Mouse (Mus musculus) hindbrain, postnatal 0 days (tissue): ENCODE data around the gene Krt73. TPM values are rescaled to one million over a fixed set of nuclear protein-coding genes. Genes with fewer than 3 reads are reported as not detected.

Experiments used
- ATAC-seq: fragments of 200-750 bp; cut with Nextera tagmentation; 2 replicates; pipeline ENCODE4 v1.8.0; 2017; ENCODE audit warnings: mild to moderate bottlenecking, moderate TSS enrichment, moderate library complexity
- DNase-seq: peaks from one replicate; pipeline ENCODE4 v3.0.0-alpha.2; 2015; ENCODE audit warnings: low spot score
- H3K27ac ChIP-seq: fragments of 300-500 bp; sonication (generic); 2 replicates; pipeline ENCODE4 v1.5.1; 2014; ENCODE audit warnings: mild to moderate bottlenecking
- H3K27me3 ChIP-seq: fragments of 300-500 bp; sonication (generic); 2 replicates; pipeline ENCODE4 v1.6.1; 2014; ENCODE audit warnings: low read length, mixed read lengths; ENCODE audit not compliant: insufficient read depth
- H3K36me3 ChIP-seq: fragments of 300-500 bp; sonication (generic); 2 replicates; pipeline ENCODE4 v1.6.1; 2014; ENCODE audit warnings: low read length, mixed read lengths; ENCODE audit not compliant: insufficient read depth
- H3K4me1 ChIP-seq: fragments of 300-500 bp; sonication (generic); 2 replicates; pipeline ENCODE4 v1.6.1; 2014; ENCODE audit warnings: antibody characterized with exemption, low read length, mixed read lengths; ENCODE audit not compliant: insufficient read depth
- H3K4me2 ChIP-seq: fragments of 300-500 bp; sonication (generic); 2 replicates; pipeline ENCODE4 v1.6.1; 2014; ENCODE audit warnings: low read depth, mild to moderate bottlenecking, low read length, moderate library complexity, mixed read lengths
- H3K4me3 ChIP-seq: fragments of 300-500 bp; sonication (generic); 2 replicates; pipeline ENCODE4 v1.5.1; 2014; ENCODE audit warnings: low read length
- H3K9ac ChIP-seq: fragments of 300-500 bp; sonication (generic); replicated peaks from 2 replicates; pipeline ENCODE4 v1.6.1; 2014; ENCODE audit warnings: mild to moderate bottlenecking, low read length, moderate library complexity, mixed read lengths
- H3K9me3 ChIP-seq: fragments of 300-500 bp; sonication (generic); 2 replicates; pipeline ENCODE4 v1.6.1; 2016; ENCODE audit warnings: low read length, mixed read lengths
- CTCF ChIP-seq: IDR thresholded peaks from 2 replicates; pipeline ENCODE4 v1.5.1; 2016; ENCODE audit warnings: antibody characterized with exemption, control low read depth, low read depth
- WGBS: fragments of 180-500 bp; shearing (Covaris S2); extraction: QIAGEN DNeasy Blood & Tissue Kit; methylation state at CpG from one replicate; pipeline ENCODE4 v1.1.7; 2014; 5-methylcytosine and 5-hydroxymethylcytosine counted together
- polyA plus RNA-seq: library from polyadenylated mRNA; unstranded; fragments of >200 nt; fragmentation: Nextera tagmentation; extraction: Ambion mirVana; gene quantifications from 2 replicates; pipeline ENCODE4 v1.2.1, GENCODE M21; 2015
- total RNA-seq: library from RNA; depleted of rRNA; stranded (reverse); fragments of >200 nt; gene quantifications from 2 replicates; pipeline ENCODE4 v1.2.3, GENCODE M21; 2014; rRNA removed

Gene Krt73
- total and polyA plus RNA-seq, 2 experiments from 2014 or later, result 1.7 to 2.4 TPM

DNA sequence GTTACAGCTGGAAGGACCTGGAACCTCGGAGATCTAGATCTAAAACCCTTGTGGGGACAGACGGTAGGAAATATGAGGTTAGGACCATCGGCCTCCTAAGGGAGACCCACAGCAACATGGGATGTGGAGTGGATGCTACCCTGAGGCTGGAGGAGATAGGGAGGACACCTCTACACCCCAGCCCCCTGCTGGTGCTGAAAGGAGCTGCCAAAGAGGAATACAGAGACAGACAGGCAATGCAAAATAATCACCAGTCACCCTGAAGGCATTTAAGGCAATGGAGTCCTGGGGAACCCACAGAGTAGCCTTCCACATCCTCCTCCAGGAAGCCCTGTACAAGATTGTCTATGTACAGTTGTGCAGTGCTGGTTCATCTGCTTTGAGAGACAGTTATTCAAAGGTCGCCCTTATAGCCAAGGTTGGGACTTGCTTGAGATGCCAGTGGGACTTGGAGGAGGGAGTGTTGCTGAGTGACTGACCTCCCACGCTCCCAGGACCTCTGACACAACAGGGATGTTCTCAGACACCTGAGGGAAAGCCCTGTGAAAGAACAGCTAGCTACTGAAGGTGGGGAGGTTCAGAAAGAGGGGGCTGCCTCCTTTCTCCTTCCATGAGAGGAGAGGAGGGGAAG, 30.0 kb downstream of the Krt73 start:
- WGBS, result 62% methylated on average over 5 of the region's 5 CpGs
- DNase-seq (peak; percentile 40), ATAC-seq (peak; percentile 18; the same call in 1 of the 2 replicates)
- peak; percentile 58 for TF ChIP-seq CTCF
- H3K9ac ChIP-seq, result no peak overlapping the region
- no peaks in the 10 kb centered on the region for H3K36me3 ChIP-seq
- H3K27ac ChIP-seq, result no peak overlapping the region
- no peaks in the 10 kb centered on the region for H3K4me1 ChIP-seq
- no peaks in the 10 kb centered on the region for H3K27me3 ChIP-seq
- H3K4me3 ChIP-seq, result no peak overlapping the region
- H3K9me3 ChIP-seq, result no peaks in the 10 kb centered on the region
- no peak overlapping the region for H3K4me2 ChIP-seq

DNA sequence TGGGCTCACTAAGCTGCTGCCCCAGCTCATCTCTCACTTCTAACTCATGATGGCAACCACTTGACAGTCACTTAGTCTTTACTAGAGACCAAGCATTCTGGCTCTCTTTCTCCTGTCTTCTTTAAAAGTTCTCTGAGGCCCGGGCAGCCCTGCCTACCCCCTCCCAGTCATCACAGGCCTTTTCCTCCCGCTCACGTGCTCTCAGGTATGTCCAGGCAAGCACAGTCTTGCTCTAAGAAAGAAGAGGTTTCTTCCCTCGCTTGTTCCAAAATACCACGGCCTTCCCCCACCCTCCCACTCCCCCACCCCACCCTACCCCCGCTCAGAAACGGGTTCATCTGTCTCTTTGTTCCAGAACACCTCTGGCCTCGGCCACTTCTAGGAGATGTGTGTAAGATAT, 31.9 kb downstream of the Krt73 start:
- Histone ChIP-seq H3K9me3 (no peaks in the 10 kb centered on the region), H3K4me2 (no peak overlapping the region), H3K36me3 (no peaks in the 10 kb centered on the region), H3K27ac (no peak overlapping the region), H3K27me3 (no peaks in the 10 kb centered on the region), H3K4me3 (no peak overlapping the region), H3K4me1 (no peaks in the 10 kb centered on the region), H3K9ac (no peak overlapping the region)
- DNase-seq (no peak), ATAC-seq (no peak)
- 64% methylated on average over 8 of the region's 8 CpGs for WGBS
- TF ChIP-seq CTCF, result no peak

Other genes starting within 250 kb of the Krt73 start
- gene Krt90, start 239.4 kb downstream of the Krt73 start, total RNA-seq, result 0.11 TPM in 1 of 2 replicates, not detected in the other
- gene Krt90, start 239.4 kb downstream of the Krt73 start, polyA plus RNA-seq, result 0.11 and 0.26 TPM in 2 replicates
- 0.10 and 0.47 TPM in 2 replicates for gene Krt75, start 228.4 kb downstream of the Krt73 start, total RNA-seq
- gene Krt75, start 228.4 kb downstream of the Krt73 start, polyA plus RNA-seq, result 0.09 and 0.15 TPM in 2 replicates
- not detected in 2 replicates for gene Gm5414, start 174.2 kb downstream of the Krt73 start, total RNA-seq
- not detected in 2 replicates for gene Gm5414, start 174.2 kb downstream of the Krt73 start, polyA plus RNA-seq
- gene Gm5478, start 155.0 kb downstream of the Krt73 start, total RNA-seq, result not detected in 2 replicates
- not detected in 2 replicates for gene Gm5478, start 155.0 kb downstream of the Krt73 start, polyA plus RNA-seq
- not detected in 2 replicates for gene Krt6b, start 122.1 kb downstream of the Krt73 start, total RNA-seq
- gene Krt6b, start 122.1 kb downstream of the Krt73 start, polyA plus RNA-seq, result not detected in 2 replicates
- gene Krt6a, start 108.0 kb downstream of the Krt73 start, total RNA-seq, result not detected in 2 replicates
- 0.13 TPM in 1 of 2 replicates, not detected in the other for gene Krt6a, start 108.0 kb downstream of the Krt73 start, polyA plus RNA-seq
- not detected in 2 replicates for gene Krt5, start 89.4 kb downstream of the Krt73 start, total RNA-seq
- gene Krt5, start 89.4 kb downstream of the Krt73 start, polyA plus RNA-seq, result 0.15 TPM in 1 of 2 replicates, not detected in the other
- gene Krt71, start 59.2 kb downstream of the Krt73 start, total RNA-seq, result 2.1 and 2.2 TPM in 2 replicates
- gene Krt71, start 59.2 kb downstream of the Krt73 start, polyA plus RNA-seq, result 1.2 and 1.9 TPM in 2 replicates
- gene Krt72, start 15.9 kb downstream of the Krt73 start, total RNA-seq, result 1.9 TPM in 1 of 2 replicates, not detected in the other
- gene Krt72, start 15.9 kb downstream of the Krt73 start, polyA plus RNA-seq, result 0.44 TPM in 1 of 2 replicates, not detected in the other
- gene Krt2, start 15.8 kb upstream of the Krt73 start, total RNA-seq, result 0.37 TPM in 1 of 2 replicates, not detected in the other
- 0.21 and 0.37 TPM in 2 replicates for gene Krt2, start 15.8 kb upstream of the Krt73 start, polyA plus RNA-seq
- gene Krt1, start 48.4 kb upstream of the Krt73 start, total RNA-seq, result 7.5 and 13.7 TPM in 2 replicates
- 18.2 and 19.4 TPM in 2 replicates for gene Krt1, start 48.4 kb upstream of the Krt73 start, polyA plus RNA-seq
- gene Krt77, start 67.4 kb upstream of the Krt73 start, total RNA-seq, result 0.22 and 0.68 TPM in 2 replicates
- 0.49 and 1.2 TPM in 2 replicates for gene Krt77, start 67.4 kb upstream of the Krt73 start, polyA plus RNA-seq
- gene Krt76, start 90.6 kb upstream of the Krt73 start, total RNA-seq, result 0.05 TPM in 1 of 2 replicates, not detected in the other
- 0.08 TPM in 1 of 2 replicates, not detected in the other for gene Krt76, start 90.6 kb upstream of the Krt73 start, polyA plus RNA-seq
- gene Krt4, start 122.4 kb upstream of the Krt73 start, total RNA-seq, result not detected in 2 replicates
- not detected in 2 replicates for gene Krt4, start 122.4 kb upstream of the Krt73 start, polyA plus RNA-seq
- gene Krt79, start 138.0 kb upstream of the Krt73 start, total RNA-seq, result 0.21 and 0.65 TPM in 2 replicates
- 0.50 and 0.52 TPM in 2 replicates for gene Krt79, start 138.0 kb upstream of the Krt73 start, polyA plus RNA-seq
- not detected in 2 replicates for gene Krt78, start 151.9 kb upstream of the Krt73 start, total RNA-seq
- gene Krt78, start 151.9 kb upstream of the Krt73 start, polyA plus RNA-seq, result not detected in 2 replicates
- gene Krt8, start 202.1 kb upstream of the Krt73 start, total RNA-seq, result 2.6 and 4.1 TPM in 2 replicates
- gene Krt8, start 202.1 kb upstream of the Krt73 start, polyA plus RNA-seq, result 5.4 and 6.2 TPM in 2 replicates
- gene Krt18, start 225.8 kb upstream of the Krt73 start, total RNA-seq, result 3.4 and 5.0 TPM in 2 replicates
- 12.6 and 13.6 TPM in 2 replicates for gene Krt18, start 225.8 kb upstream of the Krt73 start, polyA plus RNA-seq